Mouse (Mus musculus): ENCODE measurements around the gene Zfp784.

- TF ChIP-seq CTCF (IDR thresholded peaks at IDR 0.05; ENCODE audit: low read depth) = no peak
- TF ChIP-seq EP300 (IDR thresholded peaks at IDR 0.05; ENCODE audit: low read depth) = no peak
These were observed 2.1 kb downstream of the Zfp784 start for GRCm38 (mm10) chr7:5036136-5036535.

All from heart, postnatal 0 days (tissue).